Mouse (Mus musculus) forebrain, embryonic 16.5 days (tissue): ENCODE data around the gene Fgr. TPM values are rescaled to one million over a fixed set of nuclear protein-coding genes. Genes with fewer than 3 reads are reported as not detected.

Experiments used
- ATAC-seq: fragments of 200-750 bp; cut with Nextera tagmentation; 2 replicates; pipeline ENCODE4 v1.8.0; 2017; ENCODE audit warnings: mild to moderate bottlenecking, moderate library complexity
- H3K27ac ChIP-seq: fragments of 300-500 bp; sonication (generic); 2 replicates; pipeline ENCODE4 v1.5.1; 2014; ENCODE audit warnings: low read length, control low read depth
- H3K27me3 ChIP-seq: fragments of 300-500 bp; sonication (generic); replicated peaks from 2 replicates; pipeline ENCODE4 v1.6.1; 2014; ENCODE audit warnings: low read length; ENCODE audit not compliant: control insufficient read depth, insufficient read depth
- H3K36me3 ChIP-seq: fragments of 300-500 bp; sonication (generic); 2 replicates; pipeline ENCODE4 v1.6.1; 2014; ENCODE audit not compliant: control insufficient read depth, insufficient read depth
- H3K4me1 ChIP-seq: fragments of 300-500 bp; sonication (generic); replicated peaks from 2 replicates; pipeline ENCODE4 v1.6.1; 2014; ENCODE audit warnings: low read length; ENCODE audit not compliant: control insufficient read depth, insufficient read depth
- H3K4me2 ChIP-seq: fragments of 300-500 bp; sonication (generic); 2 replicates; pipeline ENCODE4 v1.6.1; 2014; ENCODE audit warnings: mild to moderate bottlenecking, low read length, control low read depth
- H3K4me3 ChIP-seq: fragments of 300-500 bp; sonication (generic); replicated peaks from 2 replicates; pipeline ENCODE4 v1.5.1; 2014; ENCODE audit warnings: mild to moderate bottlenecking, low read length, control low read depth
- H3K9ac ChIP-seq: fragments of 300-500 bp; sonication (generic); replicated peaks from 2 replicates; pipeline ENCODE4 v1.6.1; 2014; ENCODE audit warnings: low read depth, low read length, control low read depth
- H3K9me3 ChIP-seq: fragments of 300-500 bp; sonication (generic); 2 replicates; pipeline ENCODE4 v1.6.1; 2016; ENCODE audit warnings: low read length; ENCODE audit not compliant: control insufficient read depth
- WGBS: fragments of 180-500 bp; shearing (Covaris S2); extraction: QIAGEN DNeasy Blood & Tissue Kit; methylation state at CpG from one replicate; pipeline ENCODE4 v1.1.7; 2014; 5-methylcytosine and 5-hydroxymethylcytosine counted together
- polyA plus RNA-seq: library from polyadenylated mRNA; unstranded; fragments of >200 nt; fragmentation: Nextera tagmentation; extraction: Ambion mirVana; gene quantifications from 2 replicates; pipeline ENCODE4 v1.2.1, GENCODE M21; 2015

The Fgr gene
- polyA plus RNA-seq, 1 experiment from 2014 or later, result not detected

DNA sequence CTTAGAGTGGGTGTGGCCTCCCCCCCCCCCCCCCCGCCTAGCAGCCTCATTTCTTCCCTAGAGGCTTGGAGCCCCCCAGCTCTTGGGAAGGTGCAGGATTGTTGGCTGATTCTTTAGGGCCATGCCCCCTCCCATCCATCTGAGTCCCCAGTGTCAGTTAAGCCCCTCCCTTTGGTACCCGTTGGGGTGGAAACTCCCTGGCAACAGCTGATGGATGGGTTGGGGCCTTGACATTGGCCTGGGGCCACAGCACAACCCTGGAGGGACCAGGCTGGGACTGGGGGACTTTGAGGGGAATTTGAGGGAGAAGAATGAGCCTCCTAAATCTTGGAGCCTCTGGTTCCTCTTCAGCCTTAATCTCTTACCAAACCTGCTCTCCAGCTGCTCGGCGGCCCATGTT lies 50.5 kb downstream of the Fgr start:
- Histone ChIP-seq H3K36me3 (no peaks in the 10 kb centered on the region; the same call in 1 of the 2 replicates), H3K9ac (no peak overlapping the region), H3K27ac (no peak overlapping the region; the same call in 1 of the 2 replicates), H3K4me2 (no peak overlapping the region), H3K27me3 (no peaks in the 10 kb centered on the region), H3K4me3 (no peak overlapping the region), H3K9me3 (no peaks in the 10 kb centered on the region), H3K4me1 (peaks cover 74% of the 10 kb centered on the region)
- ATAC-seq, result no peak
- WGBS, result 36% methylated on average over 3 of the region's 4 CpGs

DNA sequence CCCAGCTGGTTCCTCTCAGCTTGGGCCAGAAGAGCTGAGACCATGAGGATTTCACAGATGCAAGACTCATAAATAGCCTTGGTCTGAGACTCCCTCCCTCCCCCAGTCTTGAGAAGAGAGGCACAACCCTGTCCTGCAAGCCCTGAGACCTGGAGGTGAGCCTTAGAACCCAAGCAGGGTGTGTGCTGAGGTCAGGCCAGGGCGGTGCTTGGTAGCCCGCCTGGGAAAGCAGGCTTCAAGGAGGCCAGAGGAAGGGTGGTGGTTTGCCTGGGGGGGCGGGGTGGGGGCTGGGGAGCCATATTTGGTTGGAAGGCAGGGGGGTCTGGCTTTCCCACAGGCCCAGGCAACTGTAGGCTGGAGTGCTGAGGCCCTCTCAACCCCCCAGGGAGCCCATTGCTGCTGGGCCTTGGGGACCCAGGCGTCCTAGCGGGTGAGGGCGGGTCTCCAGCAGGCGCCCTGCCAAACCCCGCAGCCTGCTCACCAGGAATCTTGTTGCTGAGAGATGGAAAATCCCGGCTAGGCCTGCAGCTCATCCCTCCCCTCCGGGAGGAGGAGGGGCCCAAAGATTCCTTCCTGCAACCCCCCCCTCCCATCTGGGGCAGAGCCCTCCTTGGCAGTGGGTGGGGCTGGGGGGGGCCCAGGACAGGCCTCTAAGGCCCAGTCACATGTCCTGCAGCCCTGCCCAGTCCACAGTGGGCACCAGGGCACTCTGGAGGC lies 51.2 kb downstream of the Fgr start:
- Histone ChIP-seq H3K4me1 (peaks cover 69% of the 10 kb centered on the region), H3K27ac (peak overlapping the region; percentile 19), H3K9me3 (no peaks in the 10 kb centered on the region), H3K4me2 (no peak overlapping the region), H3K9ac (peak overlapping the region; percentile 24), H3K27me3 (no peaks in the 10 kb centered on the region), H3K4me3 (no peak overlapping the region), H3K36me3 (no peaks in the 10 kb centered on the region; the same call in 1 of the 2 replicates)
- no peak for ATAC-seq
- 17% methylated on average over 8 of the region's 10 CpGs for WGBS

DNA sequence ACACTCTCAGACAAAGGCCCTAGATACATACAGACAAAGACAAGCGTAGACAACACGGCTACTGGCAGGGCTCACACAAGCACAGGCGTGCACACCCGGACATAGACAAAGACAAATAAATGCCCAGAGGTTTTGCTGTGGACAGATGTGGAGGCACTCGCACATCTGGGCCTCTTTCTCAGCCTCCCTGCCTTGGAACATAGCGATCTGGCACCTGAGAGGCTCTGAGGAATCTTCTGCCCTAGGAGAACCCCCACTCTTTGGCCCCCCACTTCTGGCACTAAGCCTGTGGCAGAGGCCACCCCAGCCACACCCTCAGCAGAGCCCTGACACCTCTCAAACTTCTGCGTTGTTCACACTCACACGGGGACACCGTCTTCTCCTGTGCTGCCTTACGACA lies 52.4 kb downstream of the Fgr start:
- H3K36me3 ChIP-seq, result no peaks in the 10 kb centered on the region; the same call in 1 of the 2 replicates
- no peak overlapping the region for H3K4me3 ChIP-seq
- ATAC-seq, result no peak
- H3K9me3 ChIP-seq, result no peaks in the 10 kb centered on the region
- H3K4me1 ChIP-seq, result peaks cover 57% of the 10 kb centered on the region
- no peaks in the 10 kb centered on the region for H3K27me3 ChIP-seq
- no peak overlapping the region for H3K4me2 ChIP-seq
- no peak overlapping the region for H3K9ac ChIP-seq
- 77% methylated on average over 10 of the region's 10 CpGs for WGBS
- no peak overlapping the region for H3K27ac ChIP-seq

DNA sequence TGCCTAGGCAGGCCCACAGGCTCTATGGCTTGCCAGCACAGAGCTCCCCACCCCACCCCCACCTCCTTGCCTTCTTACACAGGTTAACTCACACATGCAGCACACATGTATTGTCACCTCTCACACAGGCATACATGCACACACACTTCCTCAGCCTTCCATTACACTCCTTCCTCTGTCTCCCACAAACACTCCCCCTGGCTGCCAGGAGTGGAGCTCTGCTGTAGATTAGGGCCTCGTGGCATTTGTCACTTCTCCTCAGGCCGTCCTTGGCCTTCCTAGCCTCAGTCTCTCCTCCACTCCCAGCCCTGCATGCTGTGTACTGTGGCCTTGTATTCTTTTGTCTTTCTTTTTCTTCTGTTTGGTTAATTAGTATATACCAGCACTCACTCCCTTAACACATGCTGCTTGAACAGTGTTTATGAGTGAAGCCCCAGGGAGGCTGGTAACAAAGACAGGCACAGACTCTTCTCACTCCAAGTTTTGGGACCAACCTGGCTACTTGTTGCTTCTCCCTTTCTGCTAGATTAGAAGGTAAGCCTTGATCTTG lies 53.0 kb downstream of the Fgr start:
- no peak overlapping the region for H3K9ac ChIP-seq
- H3K4me3 ChIP-seq, result no peak overlapping the region
- no peaks in the 10 kb centered on the region for H3K27me3 ChIP-seq
- no peak overlapping the region for H3K27ac ChIP-seq
- no peak for ATAC-seq
- WGBS, result 9% methylated on average over 2 of the region's 2 CpGs
- peaks cover 51% of the 10 kb centered on the region for H3K4me1 ChIP-seq
- H3K4me2 ChIP-seq, result no peak overlapping the region
- H3K9me3 ChIP-seq, result no peaks in the 10 kb centered on the region
- H3K36me3 ChIP-seq, result no peaks in the 10 kb centered on the region; the same call in 1 of the 2 replicates

DNA sequence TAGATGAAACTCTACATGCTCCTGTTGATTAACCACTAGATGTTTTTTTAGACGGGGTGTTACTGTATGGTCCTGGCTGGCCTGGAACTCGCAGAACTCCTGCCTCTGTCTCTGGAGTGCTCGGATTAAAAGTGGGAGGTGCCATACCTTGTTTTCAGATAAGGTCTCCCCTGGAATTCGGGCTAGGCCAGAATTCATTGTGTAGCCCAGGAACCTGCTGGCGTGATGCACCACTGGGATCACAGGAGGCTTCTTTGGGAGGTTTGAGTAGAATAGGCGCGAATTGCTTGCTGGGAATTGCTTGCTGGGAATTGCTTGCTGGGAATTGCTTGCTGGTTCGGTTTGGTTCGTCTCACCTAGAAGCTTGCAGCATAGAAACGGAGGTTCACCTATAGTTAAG lies 53.8 kb downstream of the Fgr start:
- H3K4me1 ChIP-seq, result peaks cover 43% of the 10 kb centered on the region
- no peak overlapping the region for H3K27ac ChIP-seq
- ATAC-seq, result no peak
- H3K9ac ChIP-seq, result no peak overlapping the region
- 59% methylated on average over 10 of the region's 10 CpGs for WGBS
- H3K4me2 ChIP-seq, result no peak overlapping the region
- no peak overlapping the region for H3K4me3 ChIP-seq
- H3K36me3 ChIP-seq, result no peaks in the 10 kb centered on the region; the same call in 1 of the 2 replicates
- H3K27me3 ChIP-seq, result no peaks in the 10 kb centered on the region
- no peaks in the 10 kb centered on the region for H3K9me3 ChIP-seq

DNA sequence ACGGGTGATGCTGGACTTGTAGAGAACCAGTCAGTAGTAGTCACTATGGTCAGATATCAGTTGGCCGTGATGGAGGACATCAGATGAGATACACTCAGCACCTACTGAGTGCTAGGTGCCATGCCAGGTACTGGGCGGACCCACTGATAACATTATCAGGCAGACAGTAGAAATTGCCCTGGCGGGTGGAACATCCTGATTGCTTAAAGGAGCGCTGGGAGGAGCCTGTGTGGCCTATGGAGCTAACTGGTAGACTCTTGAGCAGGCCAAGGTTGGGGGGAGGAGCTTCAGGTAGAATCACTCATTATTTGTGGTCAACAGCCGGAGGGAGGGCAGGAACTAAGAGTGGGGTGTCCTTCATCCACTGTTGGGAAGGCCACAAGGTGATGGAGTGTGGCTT lies 54.3 kb downstream of the Fgr start:
- Histone ChIP-seq H3K4me3 (no peak overlapping the region), H3K4me2 (no peak overlapping the region), H3K36me3 (no peaks in the 10 kb centered on the region; the same call in 1 of the 2 replicates), H3K27ac (no peak overlapping the region), H3K9ac (no peak overlapping the region), H3K4me1 (peaks cover 38% of the 10 kb centered on the region), H3K9me3 (no peaks in the 10 kb centered on the region), H3K27me3 (no peaks in the 10 kb centered on the region)
- ATAC-seq, result no peak
- WGBS, result 93% methylated on average over 6 of the region's 6 CpGs

DNA sequence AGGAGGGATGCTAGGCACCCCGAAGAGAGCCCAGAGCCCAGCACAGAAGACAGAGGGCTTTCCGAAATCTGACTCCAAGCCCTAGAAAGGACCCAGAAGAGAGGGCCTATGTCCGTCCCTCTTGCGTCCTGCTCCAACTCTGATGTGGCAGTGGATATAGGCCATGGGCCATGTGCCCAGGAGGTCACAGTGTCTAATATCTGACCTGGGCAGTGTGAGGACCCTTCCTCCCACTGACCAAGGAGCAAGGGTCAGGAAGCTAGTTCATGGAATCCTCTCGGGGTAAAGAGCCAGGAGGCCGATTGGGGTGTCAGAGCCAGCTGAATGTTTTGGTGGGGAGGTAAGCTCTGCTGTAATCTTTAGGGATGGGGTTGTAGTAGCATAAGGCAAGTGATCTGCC lies 55.0 kb downstream of the Fgr start:
- ATAC-seq, result no peak
- 82% methylated on average over 6 of the region's 6 CpGs for WGBS
- Histone ChIP-seq H3K4me2 (no peak overlapping the region), H3K9me3 (no peaks in the 10 kb centered on the region), H3K27me3 (no peaks in the 10 kb centered on the region), H3K27ac (no peak overlapping the region), H3K4me3 (no peak overlapping the region), H3K36me3 (no peaks in the 10 kb centered on the region; the same call in 1 of the 2 replicates), H3K9ac (no peak overlapping the region), H3K4me1 (peaks cover 31% of the 10 kb centered on the region)

DNA sequence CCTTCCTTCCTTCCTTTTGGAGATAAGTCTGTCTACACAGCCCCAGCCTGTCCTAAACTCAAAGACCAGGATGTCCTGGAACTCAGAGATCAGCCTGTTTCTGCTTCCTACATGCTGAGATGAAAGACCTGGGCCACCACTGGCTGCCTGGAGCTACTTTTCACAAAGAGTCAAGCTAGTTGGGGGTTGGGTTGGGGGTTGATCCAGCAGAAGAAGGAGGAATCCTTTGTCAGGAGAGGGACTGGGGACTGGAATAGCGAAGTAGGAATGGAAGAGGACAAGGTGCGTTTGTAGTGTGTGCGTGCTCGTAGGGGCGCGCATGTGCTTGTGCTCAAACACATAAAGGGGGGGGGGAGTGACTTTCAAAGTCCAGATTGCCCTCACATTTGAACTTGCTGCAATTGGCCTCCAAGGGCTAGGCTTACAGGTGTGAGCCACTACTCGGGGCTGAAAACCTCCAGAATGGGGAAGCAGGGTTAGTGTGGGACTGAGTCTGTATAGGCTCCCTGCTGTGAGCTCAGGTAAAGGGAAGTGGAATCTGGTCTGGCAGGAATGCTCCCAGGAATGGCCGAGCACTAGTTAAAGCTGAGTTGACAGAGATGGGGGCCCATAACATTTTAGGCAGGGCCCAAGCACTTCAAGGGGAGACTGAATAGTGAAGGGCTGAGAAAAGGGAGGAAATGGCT lies 58.7 kb downstream of the Fgr start:
- Histone ChIP-seq H3K27me3 (peaks cover 7% of the 10 kb centered on the region; the same call in 1 of the 2 replicates), H3K9ac (no peak overlapping the region), H3K4me1 (peaks cover 8% of the 10 kb centered on the region), H3K4me2 (no peak overlapping the region), H3K9me3 (no peaks in the 10 kb centered on the region), H3K36me3 (no peaks in the 10 kb centered on the region; the same call in 1 of the 2 replicates), H3K4me3 (no peak overlapping the region), H3K27ac (no peak overlapping the region)
- WGBS, result 95% methylated on average over 8 of the region's 8 CpGs
- ATAC-seq, result no peak

DNA sequence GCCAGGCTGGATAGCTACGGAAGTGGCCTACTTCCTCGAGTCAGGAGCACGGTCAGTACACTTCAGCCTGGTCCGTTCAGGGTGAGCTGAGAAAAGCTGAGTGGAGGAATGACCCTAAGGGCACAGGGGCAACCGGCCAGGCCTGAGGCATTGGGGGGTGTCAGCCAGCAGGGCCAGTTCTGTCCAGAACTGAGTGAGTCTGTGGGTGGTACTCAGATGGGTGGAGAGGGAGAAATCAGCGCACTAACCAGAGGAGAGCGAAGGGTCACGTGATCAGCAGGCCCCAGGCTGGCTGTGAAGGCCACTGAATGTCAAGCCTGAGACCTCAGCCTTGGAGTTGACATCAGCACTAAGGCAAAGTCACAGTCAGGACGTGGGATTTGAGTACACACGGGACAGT lies 60.6 kb downstream of the Fgr start:
- Histone ChIP-seq H3K27me3 (peaks cover 7% of the 10 kb centered on the region; the same call in 1 of the 2 replicates), H3K9ac (no peak overlapping the region), H3K4me2 (no peak overlapping the region), H3K27ac (no peak overlapping the region), H3K4me3 (no peak overlapping the region), H3K4me1 (peaks cover 28% of the 10 kb centered on the region), H3K9me3 (no peaks in the 10 kb centered on the region), H3K36me3 (no peaks in the 10 kb centered on the region)
- no peak for ATAC-seq
- 86% methylated on average over 10 of the region's 10 CpGs for WGBS
